Mouse (Mus musculus) heart, postnatal 0 days (tissue): ENCODE results near the gene Cdkn2aipnl.

Source experiments
- CTCF ChIP-seq: IDR thresholded peaks from 2 replicates; pipeline ENCODE4 v1.5.1; 2016; ENCODE audit warnings: antibody characterized with exemption, control low read depth, low read depth
- EP300 ChIP-seq: IDR thresholded peaks from 2 replicates; pipeline ENCODE4 v1.6.1; 2016; ENCODE audit warnings: antibody characterized with exemption, low read depth

DNA sequence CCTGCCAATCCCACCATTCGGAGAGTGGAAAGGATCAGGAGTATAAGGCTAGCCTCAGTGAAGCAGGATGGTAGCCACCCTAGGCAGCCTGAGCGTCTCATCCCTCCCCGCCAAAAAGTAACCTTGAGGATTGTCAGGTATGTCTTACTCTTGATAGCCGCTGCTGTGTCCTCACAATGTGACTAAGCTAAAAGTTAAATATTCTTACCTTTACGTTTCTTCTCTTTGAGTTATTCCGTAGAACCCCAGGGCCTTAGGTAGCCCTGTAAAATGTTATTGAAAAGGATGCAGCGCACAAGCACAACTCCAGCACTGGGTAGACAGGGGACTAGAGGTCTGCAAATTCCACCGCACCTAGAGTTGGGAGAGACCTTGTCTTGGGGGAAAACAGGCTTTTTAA is 34.4 kb downstream of the Cdkn2aipnl start:
- TF ChIP-seq CTCF (no peak), EP300 (no peak)
